Mouse (Mus musculus): Measurements from ENCODE around the gene Mtch2. TPM values are rescaled to one million over a fixed set of nuclear protein-coding genes. Genes with fewer than 3 reads are reported as not detected.

Mtch2 gene
- polyA plus RNA-seq, 1 experiment: 13.0 TPM

DNA sequence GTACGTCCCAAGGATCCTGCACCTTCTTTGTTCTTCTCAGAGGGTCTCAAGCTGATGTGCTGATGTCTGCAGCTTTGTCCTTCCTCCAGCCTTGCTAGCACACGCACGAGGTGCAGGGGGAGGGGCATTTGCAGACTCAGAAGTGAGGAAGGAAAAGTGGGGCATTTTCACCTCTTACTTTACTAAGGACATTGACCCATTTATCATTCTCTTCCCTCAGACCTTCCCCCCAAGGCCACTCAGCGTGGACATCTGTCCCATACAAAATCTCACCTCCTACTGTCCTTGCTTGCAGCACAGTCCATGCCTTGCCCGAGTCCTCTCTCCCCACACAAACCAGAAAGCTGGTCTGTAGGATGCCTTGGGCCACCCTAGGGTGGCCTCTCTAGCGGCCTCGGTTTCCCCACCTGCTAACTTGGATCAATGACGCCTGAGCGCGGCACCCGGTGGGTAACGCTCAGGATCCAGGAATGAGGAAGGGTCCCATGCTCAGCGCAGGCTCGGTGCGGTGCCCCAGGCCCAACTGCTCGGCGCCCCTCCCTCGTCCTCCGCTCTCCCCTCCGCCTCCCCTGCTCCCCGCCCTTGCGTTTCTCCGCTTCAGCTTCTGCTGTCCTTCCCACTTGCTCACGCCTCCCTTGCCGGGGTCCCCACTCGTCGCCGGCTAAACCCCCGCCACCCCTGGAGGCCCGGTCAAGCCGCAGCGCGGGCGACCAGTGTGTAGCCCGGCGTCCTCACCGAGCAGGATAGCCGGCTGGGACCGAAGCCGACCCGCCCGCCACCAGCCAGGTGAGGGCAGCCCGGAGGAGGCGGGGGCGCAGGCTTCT, 38.5 kb downstream of the Mtch2 start, which contains the start of gene C1qtnf4:
C1qtnf4 (plus strand) TSS at position 643 of the 824 bp plus-strand sequence.
- no peak for TF ChIP-seq GATA1 (IDR thresholded peaks at IDR 0.05; ENCODE audit: low read length)

DNA sequence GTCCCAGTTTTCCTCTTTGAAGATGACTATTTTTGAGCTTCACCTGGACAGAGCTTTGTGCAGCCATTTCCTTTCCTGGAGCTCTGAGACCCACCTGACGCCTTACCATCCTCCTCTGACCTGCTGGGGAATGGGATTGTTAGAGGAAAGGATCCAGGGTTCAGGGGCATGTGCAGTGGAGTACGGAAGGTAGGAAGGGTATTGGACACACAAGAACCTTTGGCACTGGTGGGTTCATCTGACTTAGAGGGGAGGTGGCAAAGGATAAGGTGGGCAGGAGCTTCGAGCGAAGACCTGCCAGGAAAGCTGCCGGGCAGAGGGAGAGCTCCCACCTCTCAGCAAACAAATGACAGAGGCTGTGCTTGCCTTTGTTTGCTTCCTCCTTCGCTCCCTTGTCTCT, 39.5 kb downstream of the Mtch2 start:
- no peak for TF ChIP-seq GATA1 (IDR thresholded peaks at IDR 0.05; ENCODE audit: low read length)

DNA sequence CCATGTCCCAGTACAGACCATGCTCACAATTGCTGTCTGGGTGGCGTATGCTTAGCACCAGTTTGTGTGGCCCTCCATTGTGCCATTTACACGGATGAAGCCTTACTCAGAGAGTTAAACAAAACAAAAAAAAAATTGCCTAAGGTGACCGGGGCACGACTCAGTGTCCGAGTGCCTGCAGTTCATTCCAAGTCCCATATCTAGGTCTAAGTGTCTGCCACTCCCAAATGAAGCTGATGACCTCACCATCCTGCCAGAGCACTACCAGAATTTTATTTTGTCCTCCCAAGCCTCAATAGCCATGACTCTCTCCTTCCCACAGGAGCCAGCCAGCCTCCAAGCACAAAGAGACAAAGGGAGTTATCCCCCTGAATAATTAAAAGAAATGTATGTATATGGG, 40.7 kb downstream of the Mtch2 start:
- TF ChIP-seq GATA1 (IDR thresholded peaks at IDR 0.05; ENCODE audit: low read length): no peak

DNA sequence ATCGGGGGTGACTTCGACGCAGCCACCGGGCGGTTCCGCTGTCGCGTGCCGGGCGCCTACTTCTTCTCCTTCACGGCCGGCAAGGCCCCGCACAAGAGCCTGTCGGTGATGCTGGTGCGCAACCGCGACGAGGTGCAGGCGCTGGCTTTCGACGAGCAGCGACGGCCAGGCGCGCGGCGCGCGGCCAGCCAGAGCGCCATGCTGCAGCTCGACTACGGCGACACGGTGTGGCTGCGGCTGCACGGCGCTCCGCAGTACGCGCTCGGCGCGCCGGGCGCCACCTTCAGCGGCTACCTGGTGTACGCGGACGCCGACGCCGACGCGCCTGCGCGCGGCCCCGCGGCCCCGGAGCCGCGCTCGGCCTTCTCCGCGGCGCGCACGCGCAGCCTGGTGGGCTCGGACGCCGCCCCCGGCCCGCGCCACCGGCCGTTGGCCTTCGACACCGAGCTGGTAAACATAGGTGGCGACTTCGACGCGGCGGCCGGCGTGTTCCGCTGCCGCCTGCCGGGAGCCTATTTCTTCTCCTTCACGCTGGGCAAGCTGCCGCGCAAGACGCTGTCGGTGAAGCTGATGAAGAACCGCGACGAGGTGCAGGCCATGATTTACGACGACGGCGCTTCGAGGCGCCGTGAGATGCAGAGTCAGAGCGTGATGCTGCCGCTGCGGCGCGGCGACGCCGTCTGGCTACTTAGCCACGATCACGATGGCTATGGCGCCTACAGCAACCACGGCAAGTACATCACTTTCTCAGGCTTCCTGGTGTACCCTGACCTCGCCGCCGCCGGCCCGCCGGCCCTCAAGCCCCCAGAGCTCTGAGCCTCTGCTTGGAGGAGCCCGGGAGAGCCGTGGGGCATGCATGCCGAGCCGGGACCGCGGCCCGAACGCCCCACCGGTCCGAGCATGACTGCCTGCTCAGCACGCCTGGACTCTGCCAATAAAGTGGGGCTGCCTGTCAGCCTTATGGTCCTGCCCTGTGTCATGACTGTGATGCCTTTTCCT, 42.9 kb downstream of the Mtch2 start:
- TF ChIP-seq GATA1 (IDR thresholded peaks at IDR 0.05; ENCODE audit: low read length): no peak

DNA sequence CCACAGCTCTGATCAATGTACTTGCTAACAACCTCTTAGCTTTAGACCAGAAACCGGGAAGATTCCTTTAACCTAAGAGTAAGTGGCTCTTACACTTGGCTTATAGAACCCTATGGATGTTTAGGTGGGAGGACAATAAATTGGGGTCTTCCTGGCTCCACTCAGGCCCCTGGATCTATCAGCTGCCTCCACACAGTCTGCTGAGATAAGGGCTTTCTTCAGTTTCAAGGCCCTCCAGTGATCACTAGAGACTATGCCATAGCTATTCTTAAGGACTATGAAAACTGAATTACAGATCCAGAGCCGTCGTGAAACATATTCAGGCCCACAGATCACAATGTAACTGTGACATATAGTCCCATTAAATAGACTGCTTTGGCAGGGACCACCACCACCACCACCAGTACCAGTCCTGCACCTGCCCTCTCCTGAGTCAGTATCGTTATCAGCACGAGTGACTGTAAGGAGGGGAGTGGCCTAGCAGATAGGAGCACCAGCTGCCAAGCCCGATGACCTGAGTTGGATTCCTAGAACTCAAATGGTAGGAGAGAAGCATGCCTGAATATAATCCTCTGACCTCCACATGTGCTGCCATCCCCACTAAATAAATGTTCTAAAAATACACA, 46.8 kb downstream of the Mtch2 start:
- TF ChIP-seq GATA1 (IDR thresholded peaks at IDR 0.05; ENCODE audit: low read length): no peak

DNA sequence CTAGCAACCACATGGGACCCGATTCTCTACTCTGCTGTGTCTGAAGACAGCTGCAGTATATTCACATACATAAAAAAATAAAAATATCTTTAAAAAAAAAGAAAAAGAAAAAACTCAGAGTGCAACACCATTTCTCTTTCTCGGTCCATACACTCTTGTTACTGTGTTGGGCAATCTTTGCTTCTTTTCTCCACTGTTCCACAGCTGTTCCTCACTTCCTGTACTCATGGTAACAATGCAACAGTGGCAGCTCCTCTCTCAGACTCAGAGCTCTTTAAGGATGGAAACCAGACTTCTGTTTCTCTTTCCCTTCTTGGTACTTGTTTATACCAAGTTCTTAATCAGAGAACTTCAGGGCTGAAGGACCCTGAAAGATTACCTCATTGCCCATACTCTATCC, 56.4 kb downstream of the Mtch2 start:
- TF ChIP-seq GATA1 (IDR thresholded peaks at IDR 0.05; ENCODE audit: low read length): no peak

DNA sequence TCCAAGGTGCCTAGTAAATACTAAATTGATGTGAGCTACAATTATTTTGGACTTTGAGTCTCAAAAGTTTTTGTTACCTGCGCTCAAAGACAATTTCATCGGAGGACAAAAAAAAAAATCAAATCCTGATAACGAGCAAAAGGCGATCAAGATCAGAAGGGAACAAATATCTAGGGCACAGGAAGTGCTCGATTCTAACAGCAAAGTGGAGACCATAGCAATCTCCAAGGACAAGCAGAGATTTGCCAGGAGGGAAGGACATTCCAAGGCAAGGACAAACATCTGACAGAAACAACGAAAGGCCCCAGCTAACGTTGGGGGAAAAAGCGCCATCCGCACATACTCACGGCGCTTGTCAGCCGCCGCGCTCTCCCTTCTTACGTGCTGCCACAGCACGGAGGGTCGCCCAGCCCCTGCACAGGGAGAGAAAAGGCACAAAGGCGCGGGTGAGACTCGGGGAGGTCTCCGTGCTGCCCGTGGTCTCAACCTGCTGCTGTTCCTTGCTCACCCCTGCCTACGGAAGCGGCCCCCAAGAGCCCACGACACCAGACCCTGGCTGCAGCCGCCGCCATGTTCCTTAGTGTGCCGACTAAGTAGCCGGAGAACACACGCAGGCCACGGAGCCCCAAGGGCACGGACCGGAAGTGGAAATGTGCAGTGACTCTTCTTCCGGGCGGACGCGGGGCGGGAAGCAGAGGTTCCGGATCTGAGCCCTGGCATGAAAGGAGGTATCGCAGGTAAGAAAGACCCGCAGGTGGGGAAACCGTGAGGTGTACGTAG, 57.3 kb downstream of the Mtch2 start, which contains the start of the genes Kbtbd4 and Ndufs3:
Kbtbd4 (plus strand) TSS at position 665 of the 780 bp plus-strand sequence.
Ndufs3 (minus strand) TSS at position 752 of the 780 bp plus-strand sequence.
- TF ChIP-seq GATA1 (IDR thresholded peaks at IDR 0.05; ENCODE audit: low read length): peak; percentile 11

DNA sequence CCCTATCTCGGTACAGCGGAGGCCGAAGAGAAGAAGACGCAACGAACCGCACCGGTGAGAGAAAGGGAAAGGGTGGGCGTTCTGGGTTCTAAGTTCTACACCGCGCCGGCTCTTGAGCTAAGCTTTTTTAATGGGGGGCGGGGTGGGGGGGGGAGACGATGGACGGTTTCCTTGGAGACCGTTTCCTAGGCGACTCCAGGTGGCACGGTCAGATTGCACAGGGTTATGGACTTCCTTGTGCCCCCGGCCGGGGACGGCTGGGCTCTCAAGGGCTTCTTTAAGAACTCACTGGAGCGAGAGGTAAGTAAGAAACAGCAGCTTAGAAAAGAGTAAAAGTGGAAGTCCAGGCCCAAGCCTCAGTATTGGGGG, 57.9 kb downstream of the Mtch2 start:
- no peak for TF ChIP-seq GATA1 (IDR thresholded peaks at IDR 0.05; ENCODE audit: low read length)

DNA sequence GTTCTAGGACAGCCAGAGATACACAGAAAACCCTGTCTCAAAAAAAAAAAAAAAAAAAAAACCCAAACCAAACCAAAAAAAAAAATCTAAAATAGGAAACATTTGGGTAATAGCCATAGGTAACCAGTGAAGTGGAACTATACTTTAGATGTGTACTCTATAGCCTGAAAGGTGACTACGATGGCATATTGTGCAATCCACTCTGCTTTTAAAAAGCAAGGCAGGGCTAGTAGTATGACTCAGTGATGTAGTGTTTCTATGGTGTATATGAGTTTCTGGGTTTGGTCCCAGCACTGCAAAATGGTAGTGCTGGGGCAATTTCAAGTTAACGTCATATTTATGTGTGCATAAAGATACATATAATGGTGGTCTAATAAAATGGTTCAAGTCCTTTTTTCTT, 59.8 kb downstream of the Mtch2 start:
- TF ChIP-seq GATA1 (IDR thresholded peaks at IDR 0.05; ENCODE audit: low read length): no peak

DNA sequence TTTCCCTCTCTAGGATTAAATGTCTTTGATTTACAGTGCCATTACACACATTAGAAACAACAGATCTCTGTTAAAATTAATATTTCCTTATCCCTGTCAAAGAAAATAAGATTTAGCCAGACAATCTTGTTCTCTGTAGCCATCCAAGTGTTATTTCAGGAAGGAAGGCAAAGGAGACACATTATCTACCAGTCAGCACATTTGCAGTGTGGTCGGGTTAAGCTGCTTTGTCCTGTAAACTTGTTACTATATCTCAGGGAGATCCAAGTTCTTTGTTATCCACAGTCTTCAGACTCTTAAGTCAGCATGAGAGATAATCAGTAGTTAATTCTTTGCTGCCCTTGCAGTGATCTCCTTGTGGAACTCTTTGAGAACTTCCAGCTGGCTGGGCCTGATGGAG, 63.9 kb downstream of the Mtch2 start:
- no peak for TF ChIP-seq GATA1 (IDR thresholded peaks at IDR 0.05; ENCODE audit: low read length)

DNA sequence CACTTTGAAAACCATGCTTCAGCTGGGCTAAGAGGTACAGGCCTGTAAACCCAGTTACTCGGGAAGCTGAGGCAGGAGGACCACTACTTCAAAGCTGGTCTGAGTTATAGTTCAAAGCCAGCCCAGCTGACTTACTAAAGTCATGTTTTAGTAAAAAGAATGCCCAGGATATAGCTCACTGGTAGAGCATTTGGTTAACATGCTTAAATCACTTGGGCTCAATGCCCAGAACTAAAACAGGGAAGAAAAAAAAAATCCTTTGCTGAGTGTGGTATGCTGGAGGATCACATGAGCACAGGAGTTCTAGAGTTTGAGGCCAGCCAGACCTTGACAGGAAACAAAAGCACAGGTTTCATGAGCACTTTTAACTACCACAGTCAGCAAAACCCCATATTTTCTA, 64.7 kb downstream of the Mtch2 start:
- TF ChIP-seq GATA1 (IDR thresholded peaks at IDR 0.05; ENCODE audit: low read length): no peak

DNA sequence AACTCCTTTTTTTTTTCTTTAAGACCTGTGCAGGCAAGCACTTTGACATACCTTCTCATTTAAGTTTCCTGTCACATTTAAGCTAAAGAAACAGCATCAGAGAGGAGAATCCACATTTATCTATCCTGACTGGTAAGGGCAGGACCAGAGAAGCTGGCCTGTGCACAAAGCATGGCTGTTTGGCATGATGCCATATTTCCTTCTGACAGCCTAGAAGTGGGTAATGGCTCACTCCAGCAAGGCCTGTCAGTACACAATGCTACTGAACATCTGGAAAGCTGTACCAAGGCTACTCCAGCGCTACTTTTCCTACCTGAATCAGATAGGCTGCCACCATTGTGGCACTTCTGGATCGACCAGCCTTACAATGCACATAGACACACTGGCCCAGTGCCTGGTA, 66.7 kb downstream of the Mtch2 start:
- no peak for TF ChIP-seq GATA1 (IDR thresholded peaks at IDR 0.05; ENCODE audit: low read length)

DNA sequence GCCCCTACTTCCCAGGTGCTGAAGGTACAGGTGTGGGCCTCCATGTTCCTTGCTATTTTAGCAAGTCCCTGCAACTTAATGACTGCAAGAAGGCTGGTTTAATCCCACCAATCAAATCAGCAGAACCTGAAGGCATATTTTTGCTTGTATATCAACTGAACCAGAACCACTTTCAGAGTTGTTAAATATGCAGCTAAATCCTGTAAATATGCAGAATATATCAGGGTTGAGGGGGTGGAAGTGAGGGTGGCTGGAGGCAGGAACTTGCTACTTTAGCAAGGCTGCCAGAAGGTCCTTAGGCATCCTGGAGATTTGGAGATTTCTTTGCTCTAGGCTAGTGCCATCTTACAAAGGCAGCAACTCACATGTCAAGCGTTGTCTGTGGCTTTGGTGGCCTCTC, 68.6 kb downstream of the Mtch2 start:
- no peak for TF ChIP-seq GATA1 (IDR thresholded peaks at IDR 0.05; ENCODE audit: low read length)

Other genes starting within 250 kb of the Mtch2 start
- 6.7 and 7.7 TPM in 2 replicates for gene Nup160, start 169.9 kb upstream of the Mtch2 start, polyA plus RNA-seq (2012)
- 53.3 and 61.1 TPM in 2 replicates for gene Fnbp4, start 101.8 kb upstream of the Mtch2 start, polyA plus RNA-seq (2012)
- not detected in 2 replicates for gene Agbl2, start 64.4 kb upstream of the Mtch2 start, polyA plus RNA-seq (2012)
- gene C1qtnf4, start 38.7 kb downstream of the Mtch2 start, polyA plus RNA-seq (2012): not detected in 2 replicates
- gene Kbtbd4, start 57.6 kb downstream of the Mtch2 start, polyA plus RNA-seq (2012): 1.7 and 6.2 TPM in 2 replicates
- 95.4 and 142 TPM in 2 replicates for gene Ndufs3, start 57.7 kb downstream of the Mtch2 start, polyA plus RNA-seq (2012)
- 93.9 and 99.3 TPM in 2 replicates for gene Celf1, start 93.2 kb downstream of the Mtch2 start, polyA plus RNA-seq (2012)
- gene Rapsn, start 188.5 kb downstream of the Mtch2 start, polyA plus RNA-seq (2012): 0.37 and 0.69 TPM in 2 replicates
- 148 and 174 TPM in 2 replicates for gene Psmc3, start 206.9 kb downstream of the Mtch2 start, polyA plus RNA-seq (2012)
- 8.1 and 11.5 TPM in 2 replicates for gene Slc39a13, start 223.3 kb downstream of the Mtch2 start, polyA plus RNA-seq (2012)
- 33.1 and 50.9 TPM in 2 replicates for gene Spi1, start 235.2 kb downstream of the Mtch2 start, polyA plus RNA-seq (2012)